Mouse (Mus musculus): Measurements from ENCODE around the gene Kcnq1.

Gene Kcnq1

DNA sequence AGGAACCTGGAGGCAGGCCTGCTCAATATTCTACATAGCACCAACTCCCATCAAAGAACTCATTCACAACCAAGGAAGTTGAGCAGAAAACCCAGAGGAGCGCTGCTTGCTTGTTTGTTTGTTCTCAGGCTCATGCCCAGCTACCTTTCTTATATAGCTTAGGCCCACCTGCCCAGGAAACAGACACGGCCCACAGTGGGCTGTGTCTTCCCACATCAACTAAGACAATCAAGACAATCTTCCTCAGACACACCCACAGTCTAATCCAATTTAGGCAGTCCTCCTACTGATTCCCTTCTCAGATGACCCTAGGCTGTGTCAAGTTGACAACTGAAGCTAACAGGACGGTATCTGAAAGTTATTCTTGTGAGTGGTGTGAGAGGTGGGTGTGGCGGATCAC lies at the start of gene Kcnq1:
Gene Kcnq1, plus strand, starts transcription at position 301 of the 400 bp plus-strand sequence.
- no peak for DNase-seq

DNA sequence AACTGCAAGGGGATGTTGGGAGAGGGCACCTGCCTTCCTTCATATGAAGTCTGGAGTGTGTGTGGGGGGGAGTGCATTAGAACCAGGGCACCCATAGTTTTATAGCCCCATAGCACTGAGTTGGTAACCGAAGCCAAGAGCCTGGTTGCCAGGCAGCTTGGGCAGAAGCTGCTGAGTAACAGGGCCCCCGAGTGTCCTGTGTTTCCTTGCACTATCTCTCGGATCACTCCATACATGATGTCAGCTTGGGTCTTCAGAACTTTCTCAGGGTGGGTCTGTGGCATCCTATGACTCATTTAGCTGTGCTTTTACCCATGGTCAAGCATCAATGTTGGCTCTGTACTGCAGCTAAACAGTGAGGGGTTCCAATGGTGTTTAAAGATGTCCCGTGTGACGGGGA lies 49.1 kb upstream of the Kcnq1 start:
- DNase-seq, result no peak

DNA sequence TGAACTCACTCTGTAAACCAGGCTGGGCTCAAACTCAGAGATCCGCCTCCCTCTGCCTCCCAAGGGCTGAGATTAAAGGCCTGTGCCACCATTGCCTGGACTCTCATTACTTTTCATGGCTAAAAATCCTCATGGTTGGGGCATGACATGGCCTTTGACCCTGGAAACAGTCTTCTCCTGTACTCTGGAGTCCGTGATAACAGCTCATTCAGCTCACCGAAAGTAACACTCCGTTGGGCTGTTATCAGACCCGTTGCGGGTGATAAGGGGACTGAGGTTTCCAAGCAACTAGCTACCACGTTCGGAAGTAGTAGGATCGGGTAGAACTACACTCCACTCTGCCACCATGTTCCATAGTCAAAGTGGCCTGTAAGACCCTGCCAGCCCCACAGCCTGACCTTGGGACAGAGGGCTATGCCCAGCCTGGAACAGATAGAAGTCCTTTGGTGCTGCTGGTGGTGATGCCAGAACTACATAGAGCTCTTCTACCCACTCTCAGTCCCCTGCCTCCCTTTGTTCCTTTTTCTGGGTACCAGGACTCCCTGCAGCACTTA lies 48.4 kb upstream of the Kcnq1 start:
- DNase-seq, result no peak

DNA sequence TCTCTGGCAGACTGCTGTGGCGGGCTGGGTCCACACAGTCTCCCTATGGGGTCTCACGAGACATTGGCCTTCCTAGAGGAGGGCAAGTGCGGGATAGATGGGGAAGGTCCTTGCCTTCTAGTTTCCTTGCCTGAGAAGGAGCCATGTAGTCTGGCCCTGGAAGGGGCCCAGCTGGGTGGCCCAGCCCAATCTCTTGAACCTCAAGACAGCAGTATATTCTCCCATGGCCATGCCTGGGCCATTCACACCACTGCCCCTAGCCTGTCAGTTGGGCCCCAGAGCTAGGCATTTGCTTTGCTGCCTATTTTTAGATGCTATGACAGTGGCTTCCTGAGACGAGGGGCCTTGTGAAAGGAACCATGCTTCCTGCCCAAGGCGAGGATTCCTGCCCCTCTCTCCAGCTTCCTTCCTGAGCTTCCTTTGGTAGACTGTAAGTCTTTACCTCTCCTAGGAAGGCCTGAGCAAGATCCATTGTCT lies 47.9 kb upstream of the Kcnq1 start:
- peak; percentile 10 for DNase-seq

DNA sequence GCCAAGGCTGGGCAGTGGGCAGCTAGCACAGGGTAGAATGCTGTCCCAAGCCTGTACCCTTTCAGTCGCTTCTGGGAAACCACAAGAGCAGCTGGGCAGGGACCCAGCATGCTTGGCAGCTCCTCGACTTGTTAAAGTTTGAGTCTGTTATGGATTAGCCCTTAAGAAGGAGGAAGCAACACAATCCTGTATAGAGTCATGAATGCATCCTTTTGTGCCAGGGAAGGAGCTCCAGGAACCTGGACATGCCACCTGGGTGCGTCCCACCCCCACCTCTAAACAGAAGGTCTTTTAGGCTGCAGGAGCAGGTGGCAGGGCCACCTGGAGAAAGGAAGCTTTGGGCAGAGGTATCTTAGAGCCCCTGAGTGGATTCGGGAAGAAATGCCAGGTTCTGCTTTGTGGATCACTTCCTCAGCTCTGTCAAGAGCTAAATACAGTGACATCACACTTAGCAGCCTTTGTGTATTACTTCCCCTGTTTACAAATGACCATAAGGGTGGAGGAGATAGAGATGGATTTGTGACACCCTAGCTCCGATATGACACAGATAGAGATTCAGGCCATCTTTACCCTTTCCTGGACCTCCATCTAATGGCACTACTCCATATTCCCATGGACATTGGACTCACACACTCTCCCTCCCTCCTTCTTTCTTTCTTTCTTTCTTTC lies 46.8 kb upstream of the Kcnq1 start:
- peak; percentile 37 for DNase-seq

DNA sequence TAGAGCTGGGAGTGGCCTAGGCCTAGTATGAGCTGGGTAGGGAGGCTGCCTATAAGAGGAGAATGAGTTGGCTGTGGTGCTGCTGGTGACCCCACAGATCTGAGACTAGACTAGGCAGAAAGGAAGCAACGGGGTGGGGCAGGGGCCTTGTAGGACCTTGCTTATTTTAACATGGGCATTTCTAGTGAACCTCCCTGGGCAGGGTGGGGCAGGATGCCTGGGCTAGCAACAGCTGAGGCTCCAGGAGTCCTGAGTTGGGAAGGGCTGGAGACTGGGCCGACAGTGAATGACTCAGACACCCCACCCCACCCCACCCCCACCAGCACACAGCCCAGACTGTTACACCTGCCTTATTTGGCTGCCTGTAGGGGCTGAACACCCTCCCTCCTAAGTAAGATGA lies 43.5 kb upstream of the Kcnq1 start:
- no peak for DNase-seq

DNA sequence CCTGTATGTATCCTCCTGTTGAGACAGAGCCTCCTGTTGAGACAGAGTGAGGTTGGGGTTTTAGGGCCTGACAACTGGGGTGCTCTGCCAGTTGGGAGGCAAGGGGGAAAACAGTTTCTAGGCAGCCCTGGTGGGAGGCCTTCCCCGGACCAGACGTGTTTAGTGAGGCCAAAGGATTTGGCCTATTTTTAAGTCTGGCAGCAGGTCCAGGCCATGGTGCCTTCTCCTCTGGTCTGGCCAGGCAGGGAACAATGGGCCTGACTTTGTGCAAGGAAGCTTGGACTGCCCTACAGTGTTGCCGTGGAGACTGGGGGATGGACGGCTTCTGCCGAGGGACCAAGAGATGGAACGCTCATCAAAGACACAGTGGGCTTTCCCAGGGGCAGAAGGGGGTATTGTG lies 41.9 kb upstream of the Kcnq1 start:
- DNase-seq, result peak; percentile 25

DNA sequence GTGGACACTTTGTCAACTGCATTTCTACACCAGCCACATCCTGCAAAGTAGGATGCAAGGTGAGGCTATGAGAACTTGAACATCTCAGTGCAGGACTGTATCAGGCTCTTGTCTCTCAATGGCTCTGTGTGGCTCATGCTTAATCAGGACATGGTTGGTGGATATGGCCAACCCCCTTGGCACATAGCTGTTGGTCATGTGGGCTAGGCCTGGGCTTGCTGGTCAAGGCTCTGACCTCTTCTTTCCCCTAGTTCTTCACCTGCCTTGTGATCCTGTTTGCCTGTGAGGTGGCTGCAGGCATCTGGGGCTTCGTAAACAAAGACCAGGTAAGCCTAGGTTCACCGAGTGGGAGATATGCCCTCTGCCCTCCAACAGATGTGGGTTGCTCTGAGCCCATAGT lies 40.5 kb upstream of the Kcnq1 start:
- DNase-seq, result no peak

DNA sequence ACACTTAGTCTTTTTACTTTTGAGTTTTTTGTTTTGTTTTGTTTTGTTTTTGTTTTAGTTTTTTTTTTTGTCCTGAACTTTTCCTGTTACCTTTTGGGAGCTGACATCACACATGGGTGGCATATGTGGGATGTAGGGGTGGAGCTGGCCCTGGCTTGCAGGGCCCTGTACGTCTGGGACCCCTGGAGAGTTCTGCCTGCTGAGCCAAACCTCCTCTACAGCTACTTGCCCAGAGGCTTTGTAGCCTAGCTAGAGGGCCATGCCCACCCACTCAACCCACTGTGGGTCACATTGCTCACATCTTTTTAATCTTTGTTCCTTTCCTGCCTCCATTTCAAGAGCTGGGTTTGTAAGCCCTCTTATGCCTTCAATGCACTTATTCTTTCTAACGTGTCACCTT lies 38.7 kb upstream of the Kcnq1 start:
- DNase-seq, result peak; percentile 26

DNA sequence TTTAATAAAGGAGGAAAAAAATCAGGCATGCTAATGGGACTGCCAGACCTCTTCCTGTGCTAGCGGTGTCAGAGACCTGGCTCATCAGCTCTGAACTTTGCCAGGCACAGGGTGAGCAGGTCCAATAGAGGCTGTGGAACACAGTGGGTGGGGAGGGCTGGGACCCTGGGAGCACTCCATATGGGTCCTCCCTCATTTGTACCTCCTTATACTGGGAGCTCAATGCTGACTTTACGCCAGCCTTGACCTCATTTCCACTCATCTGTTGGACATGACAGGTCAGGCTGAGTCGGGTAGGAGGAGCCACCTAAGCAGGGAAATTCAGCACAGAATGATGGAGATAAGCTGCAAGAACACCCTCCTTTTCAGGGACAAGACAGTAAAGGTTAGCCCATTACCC lies 38.3 kb upstream of the Kcnq1 start:
- DNase-seq, result peak; percentile 38

DNA sequence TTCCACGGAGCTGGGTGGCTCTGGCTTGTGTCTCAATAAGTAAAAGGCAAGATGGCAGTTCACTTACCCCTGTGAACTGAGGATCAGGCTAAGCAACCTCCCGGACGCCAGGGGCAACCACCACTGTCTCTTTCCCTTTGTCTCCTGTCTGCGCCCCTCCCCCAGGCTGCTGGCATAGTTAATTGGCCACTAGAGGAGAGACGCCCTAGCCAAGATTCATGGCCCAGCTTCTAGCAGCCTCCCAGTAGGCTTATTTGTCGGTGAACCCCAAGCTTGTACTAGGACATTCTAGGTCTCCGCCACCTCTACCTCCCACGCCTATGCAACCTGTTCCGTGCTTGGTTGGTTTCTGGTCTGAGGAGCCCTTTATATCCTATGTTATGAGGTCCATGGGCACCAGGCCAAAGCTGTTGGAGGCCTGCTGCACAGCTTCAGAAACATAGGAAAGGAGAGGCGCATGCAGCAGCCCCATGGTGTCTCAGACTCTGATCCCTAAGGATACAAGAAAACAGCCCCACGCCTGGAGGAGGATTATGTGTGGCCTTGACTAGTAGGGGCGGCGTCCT lies 37.8 kb upstream of the Kcnq1 start:
- peak; percentile 66 for DNase-seq

DNA sequence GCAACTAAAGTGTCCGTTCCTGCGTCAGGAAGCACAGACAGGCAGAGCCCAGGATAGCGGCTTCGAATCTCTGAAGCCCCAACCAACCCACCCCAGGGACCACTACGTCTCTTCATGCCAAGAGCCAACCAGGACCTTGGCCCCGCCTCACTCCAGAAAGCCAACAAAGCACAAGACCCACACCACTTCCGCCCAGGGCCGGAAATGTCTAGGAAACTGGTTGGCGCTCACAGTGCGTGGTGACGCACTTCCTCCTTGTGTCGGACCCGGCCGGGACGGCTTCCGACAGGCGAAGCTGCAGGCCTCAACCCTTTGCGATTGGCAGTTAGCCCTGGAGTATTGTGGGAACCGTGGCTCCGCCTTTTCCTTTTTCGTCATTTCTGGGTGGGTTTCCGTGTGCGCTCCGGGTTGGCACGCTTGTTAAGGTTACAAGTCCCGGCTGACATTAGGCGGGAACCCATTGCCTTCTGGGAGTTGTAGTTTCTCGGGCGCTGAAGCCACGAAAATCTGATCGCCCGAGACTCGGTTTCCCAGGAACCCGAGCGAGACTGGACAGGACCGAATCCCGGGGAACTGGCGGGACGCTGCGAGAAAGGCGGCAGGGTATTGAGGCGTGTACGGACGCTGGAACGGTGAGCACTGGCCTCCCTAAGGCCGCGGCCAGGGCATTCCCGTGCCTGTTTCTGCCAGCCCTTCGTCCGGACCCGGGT lies 37.1 kb upstream of the Kcnq1 start, which contains the start of gene Tssc4:
Gene Tssc4, plus strand, starts transcription at position 368 of the 710 bp plus-strand sequence.
- peak; percentile 98 for DNase-seq

DNA sequence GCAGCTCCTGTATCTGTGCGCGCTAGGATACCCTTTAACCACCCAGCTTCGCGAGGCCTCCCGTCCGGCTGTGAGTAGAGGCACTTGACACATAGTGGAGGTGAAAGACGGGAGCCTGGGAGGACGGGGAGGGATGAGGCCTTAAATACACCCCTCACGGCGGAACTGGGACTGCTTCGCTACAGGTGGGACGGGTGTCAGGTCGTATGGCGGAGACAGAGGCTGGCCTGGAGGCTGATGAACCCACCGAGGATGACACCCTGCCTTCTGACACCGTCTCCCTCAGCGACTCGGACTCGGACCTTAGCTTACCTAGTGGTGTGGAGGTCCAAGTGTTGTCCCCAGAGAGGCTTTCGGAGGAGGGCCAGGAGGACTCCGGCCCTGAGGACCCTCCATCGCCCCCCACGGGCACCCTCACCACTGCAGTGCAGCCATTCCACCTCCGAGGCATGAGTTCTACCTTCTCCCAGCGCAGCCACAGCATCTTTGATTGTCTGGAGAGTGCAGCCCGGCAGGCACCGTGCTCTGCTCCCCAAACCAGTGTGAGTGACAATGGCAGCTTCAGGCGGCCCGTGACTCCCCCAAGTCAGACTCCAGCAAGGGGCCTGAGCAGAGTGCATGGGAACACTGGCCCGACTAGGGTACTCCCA lies 36.3 kb upstream of the Kcnq1 start:
- peak; percentile 48 for DNase-seq

DNA sequence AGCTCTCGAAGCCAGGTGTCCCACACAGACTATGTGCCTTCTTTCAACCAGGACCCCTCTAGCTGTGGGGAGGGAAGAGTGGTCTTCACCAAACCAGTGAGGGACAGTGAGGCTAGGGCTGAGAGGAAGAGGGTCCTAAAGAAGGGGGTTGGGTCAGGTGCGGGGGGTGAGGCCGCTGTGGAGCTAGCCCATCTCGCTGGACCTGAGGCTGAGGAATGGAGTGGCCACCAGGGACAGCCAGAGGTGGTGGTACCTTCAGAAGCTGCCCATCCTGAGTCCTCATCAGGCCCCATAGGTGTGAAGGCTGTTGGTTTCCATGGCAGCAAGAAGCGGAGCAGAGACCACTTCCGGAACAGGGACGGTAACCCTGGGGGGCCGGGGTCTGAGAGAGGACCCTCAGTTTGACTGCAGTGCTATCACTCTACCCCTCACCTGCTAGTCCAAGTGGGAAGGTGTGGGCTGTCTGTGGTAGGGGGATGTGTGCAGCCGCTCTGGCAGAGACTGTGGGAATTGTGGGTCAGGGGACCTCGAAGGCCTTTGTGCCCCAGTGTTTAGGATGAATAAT lies 35.6 kb upstream of the Kcnq1 start:
- DNase-seq, result no peak

DNA sequence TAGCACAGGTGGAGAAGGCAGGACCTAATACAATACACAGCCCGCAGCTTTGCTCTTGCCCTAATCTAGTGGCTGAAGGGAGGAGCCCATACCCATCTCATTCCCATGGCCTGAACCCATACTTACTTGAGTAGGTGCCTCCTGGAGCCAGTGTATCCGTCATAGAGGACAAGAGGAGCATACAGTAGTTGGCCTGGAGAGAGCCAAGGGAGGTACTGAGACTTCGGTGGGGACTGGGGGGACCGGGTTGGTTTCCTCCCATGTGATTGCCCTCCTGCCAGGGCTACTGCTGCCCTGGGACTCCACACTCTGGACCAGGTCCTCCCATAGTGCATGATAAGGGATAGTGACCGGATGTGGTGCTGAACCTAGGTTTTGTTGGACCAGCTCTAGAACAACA lies 33.6 kb upstream of the Kcnq1 start:
- DNase-seq, result no peak

DNA sequence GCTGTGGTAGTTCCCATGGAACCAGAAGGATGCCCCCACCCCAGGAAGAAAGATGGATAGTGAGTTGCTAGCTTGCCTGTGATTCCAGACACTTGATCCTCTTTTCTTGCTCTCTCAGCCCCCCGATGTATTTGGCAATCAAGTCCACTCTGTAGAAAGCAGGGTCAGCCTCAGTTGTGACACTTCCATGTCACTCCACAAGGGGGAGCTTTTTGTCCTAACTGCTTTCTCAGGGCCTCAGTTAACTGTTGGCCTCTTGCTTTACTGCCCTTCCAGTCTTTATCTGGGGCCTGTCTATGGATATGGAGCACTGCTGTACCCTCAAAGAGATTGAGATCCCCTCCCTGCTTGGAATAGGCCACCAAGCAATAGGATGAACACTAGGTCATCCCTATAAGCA lies 33.1 kb upstream of the Kcnq1 start:
- peak; percentile 26 for DNase-seq

DNA sequence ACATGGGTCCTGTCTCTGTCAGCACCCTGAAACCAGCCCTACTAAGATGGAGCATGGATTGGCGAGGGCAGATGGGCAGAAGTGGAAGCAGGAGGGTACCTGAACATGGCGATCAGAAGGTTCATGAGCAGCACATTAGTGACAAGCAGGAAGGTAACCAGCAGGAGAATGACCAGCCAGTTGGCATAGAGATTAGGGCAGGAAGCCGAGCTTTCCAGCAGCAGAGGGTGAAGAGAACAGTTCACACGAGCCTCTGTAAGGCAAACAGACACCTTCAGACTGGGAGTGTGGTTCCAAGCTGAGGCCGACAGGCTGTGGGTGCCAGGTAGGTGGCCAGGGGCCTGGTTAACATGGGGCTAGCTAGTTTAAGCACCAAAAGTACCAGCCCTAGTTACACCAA lies 30.8 kb upstream of the Kcnq1 start:
- DNase-seq, result no peak

DNA sequence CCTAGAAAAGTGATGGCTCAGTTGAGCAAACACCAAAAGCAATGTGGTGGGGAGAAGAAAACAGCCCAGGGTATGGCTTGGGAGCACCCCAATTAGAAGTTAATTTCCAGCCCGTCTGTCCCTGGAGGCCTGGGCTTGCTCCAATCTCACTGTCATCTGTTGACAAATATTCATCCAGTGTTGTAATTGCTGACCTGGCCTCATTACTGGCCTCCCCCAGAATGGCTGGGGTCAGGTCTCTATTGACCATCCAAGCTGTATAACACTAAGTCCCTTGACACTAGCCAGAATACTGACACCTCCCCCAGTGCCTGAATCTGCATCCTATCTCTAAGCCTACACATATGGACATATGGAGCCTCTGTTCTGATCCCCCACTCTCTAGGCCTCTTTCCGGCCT lies 28.8 kb upstream of the Kcnq1 start:
- DNase-seq, result no peak

DNA sequence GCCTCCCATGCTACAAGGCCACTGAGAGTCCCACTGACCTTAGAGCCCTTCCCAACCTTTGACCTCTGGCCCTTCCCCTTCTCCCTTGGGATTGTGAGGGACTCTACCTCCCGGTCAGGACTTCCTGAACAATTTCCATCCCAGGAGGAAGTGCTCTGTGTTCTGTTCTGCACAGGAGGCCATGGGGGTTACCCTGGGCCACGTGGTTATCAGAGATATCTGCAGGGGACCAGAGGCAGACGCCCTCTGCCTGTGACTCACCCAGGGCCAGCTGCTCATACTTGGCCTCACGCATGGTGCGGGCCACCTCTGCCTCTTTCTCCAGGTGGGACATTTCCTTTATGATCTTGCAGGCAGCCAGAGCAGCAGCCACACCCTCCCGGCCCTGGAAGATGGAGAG lies 24.1 kb upstream of the Kcnq1 start:
- no peak for DNase-seq

DNA sequence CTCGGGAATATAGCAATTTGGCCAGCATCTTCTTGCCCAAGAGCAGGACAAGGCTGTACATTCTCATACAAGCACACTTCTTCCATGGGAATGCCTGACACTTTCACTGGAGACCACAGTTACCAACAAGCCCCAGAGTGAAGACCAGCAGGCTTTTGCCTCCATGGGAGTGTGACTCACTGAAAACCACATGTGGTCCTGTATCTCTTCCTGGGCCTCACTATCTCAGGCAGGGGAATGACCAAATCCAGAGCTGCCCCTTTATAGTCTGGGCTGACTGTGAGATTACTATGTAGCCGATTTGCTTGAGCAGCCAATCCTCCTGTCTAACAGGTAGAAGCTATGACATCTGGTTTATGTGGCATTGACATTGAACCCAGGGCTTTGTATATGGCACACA lies 22.5 kb upstream of the Kcnq1 start:
- DNase-seq, result no peak

DNA sequence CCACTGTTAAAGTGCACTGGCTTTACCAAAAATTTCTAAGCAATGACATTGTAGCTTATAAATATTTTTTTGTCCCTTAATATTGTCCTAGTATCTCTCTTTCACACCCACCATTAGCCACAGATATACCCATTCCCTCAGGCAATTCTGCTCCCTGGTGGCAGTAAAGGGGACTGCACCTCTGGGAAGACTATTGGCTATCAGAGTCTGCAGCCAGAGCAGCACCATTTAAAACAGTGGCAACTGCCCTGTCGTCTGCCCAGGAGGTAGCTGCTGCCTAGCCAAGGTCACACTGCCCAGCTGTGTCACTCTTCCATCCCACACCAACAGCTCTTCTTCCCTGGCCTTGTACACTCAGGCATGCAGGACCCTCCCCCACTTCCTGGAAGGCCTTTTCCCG lies 19.8 kb upstream of the Kcnq1 start:
- DNase-seq, result peak; percentile 48

DNA sequence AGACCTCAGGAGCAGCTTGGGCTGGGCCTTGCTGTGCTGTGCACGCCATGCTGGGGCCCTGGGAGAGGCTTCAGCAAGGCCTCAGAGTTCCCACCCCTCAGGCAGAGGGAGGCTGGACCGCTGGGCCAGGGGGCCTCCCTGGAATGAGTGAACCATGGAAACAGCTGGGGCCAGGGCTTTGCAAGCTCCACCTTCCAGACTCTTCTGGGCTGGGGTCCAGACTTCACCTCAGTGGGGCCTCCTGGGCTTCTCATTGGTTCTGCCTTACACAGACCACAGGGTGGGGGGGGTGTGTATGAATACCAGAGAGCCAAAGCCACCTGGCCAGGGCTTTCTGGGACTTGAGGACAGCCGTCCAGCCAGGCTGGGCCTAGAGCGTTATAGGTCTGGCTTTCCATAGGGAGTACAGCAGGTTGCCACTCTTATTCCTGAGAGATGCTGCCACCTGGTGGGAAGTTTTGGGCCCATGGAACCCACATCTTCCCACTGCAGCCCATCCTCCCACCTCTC lies 19.0 kb upstream of the Kcnq1 start:
- DNase-seq, result no peak

DNA sequence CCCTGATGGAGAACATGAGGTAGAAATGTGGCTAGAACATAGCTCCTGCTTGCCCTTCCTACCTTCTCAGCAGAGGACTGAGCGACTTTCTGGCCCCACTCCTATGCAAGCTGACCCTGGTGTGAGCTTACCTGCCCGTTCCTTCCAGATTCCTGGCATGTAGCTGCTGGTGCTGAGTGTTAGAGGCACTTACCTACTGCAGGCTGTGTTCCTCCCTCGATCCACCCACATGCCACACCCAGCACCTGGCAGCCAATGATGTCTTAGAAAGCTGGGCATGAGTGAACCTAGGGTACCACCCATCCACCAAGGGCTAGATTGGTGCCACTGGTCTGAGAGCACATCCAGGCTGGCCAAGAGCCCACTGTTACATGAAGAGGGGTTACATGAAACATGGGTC lies 12.3 kb upstream of the Kcnq1 start:
- DNase-seq, result no peak
